Mouse (Mus musculus) megakaryocyte, adult 5-6 weeks (primary cell): ENCODE data around the gene A630076J17Rik. TPM values are rescaled to one million over a fixed set of nuclear protein-coding genes. Genes with fewer than 3 reads are reported as not detected.

Experiments
- ATAC-seq: 2 replicates; pipeline ENCODE4 v1.8.0; 2016; ENCODE audit warnings: mild to moderate bottlenecking, inconsistent platforms; ENCODE audit not compliant: poor library complexity, severe bottlenecking
- total RNA-seq, 2 experiments: library from RNA; stranded (forward) in 1 of 2; stranded (reverse) in 1 of 2; fragments of 153-499, 151-499 nt in 1 of 2; fragments of 221-1000, 200-1000 nt in 1 of 2; gene quantifications; 2 replicates each; pipeline versions ENCODE4 v1.2.3 to v1.2.4; 2015 to 2017

The A630076J17Rik gene
- total RNA-seq, 2 experiments from 2014 or later, result not detected

- no peak for ATAC-seq
Observed at GRCm38 (mm10) chr3:107229221-107229620, 1.2 kb upstream of the A630076J17Rik start.

GRCm38 (mm10) chr3:107229822-107230221, 592 bp upstream of the A630076J17Rik start:
- ATAC-seq, result no peak

GRCm38 (mm10) chr3:107231202-107231601, 788 bp downstream of the A630076J17Rik start:
- no peak for ATAC-seq

- ATAC-seq, result peak; percentile 84
Observed at GRCm38 (mm10) chr3:107233351-107233813, 3.0 kb downstream of the A630076J17Rik start.

- ATAC-seq, result no peak
Observed at GRCm38 (mm10) chr3:107233945-107234344, 3.5 kb downstream of the A630076J17Rik start.

- no peak for ATAC-seq
Observed at GRCm38 (mm10) chr3:107238051-107238450, 7.6 kb downstream of the A630076J17Rik start.

- ATAC-seq, result no peak
Observed at GRCm38 (mm10) chr3:107238471-107238980, 8.1 kb downstream of the A630076J17Rik start.

- no peak for ATAC-seq
Observed at GRCm38 (mm10) chr3:107239607-107240006, 9.2 kb downstream of the A630076J17Rik start, which contains the start of gene Prok1. Gene Prok1 (minus strand): TSS chr3:107239707.

GRCm38 (mm10) chr3:107241389-107242094, 11.1 kb downstream of the A630076J17Rik start:
- ATAC-seq, result no peak

GRCm38 (mm10) chr3:107246876-107247275, 16.5 kb downstream of the A630076J17Rik start:
- ATAC-seq, result no peak

- no peak for ATAC-seq
Observed at GRCm38 (mm10) chr3:107249042-107249441, 18.6 kb downstream of the A630076J17Rik start.

GRCm38 (mm10) chr3:107250320-107250719, 19.9 kb downstream of the A630076J17Rik start:
- ATAC-seq, result no peak

GRCm38 (mm10) chr3:107252035-107252434, 21.6 kb downstream of the A630076J17Rik start:
- ATAC-seq, result no peak

GRCm38 (mm10) chr3:107253925-107254324, 23.5 kb downstream of the A630076J17Rik start:
- no peak for ATAC-seq

GRCm38 (mm10) chr3:107255992-107256391, 25.6 kb downstream of the A630076J17Rik start:
- ATAC-seq, result no peak

GRCm38 (mm10) chr3:107256724-107257123, 26.3 kb downstream of the A630076J17Rik start:
- ATAC-seq, result no peak

GRCm38 (mm10) chr3:107257924-107258323, 27.5 kb downstream of the A630076J17Rik start:
- ATAC-seq, result no peak

- no peak for ATAC-seq
Observed at GRCm38 (mm10) chr3:107260956-107261850, 30.8 kb downstream of the A630076J17Rik start.

GRCm38 (mm10) chr3:107261851-107262165, 31.4 kb downstream of the A630076J17Rik start:
- ATAC-seq, result no peak

- no peak for ATAC-seq
Observed at GRCm38 (mm10) chr3:107266814-107267345, 36.5 kb downstream of the A630076J17Rik start.

- ATAC-seq, result no peak
Observed at GRCm38 (mm10) chr3:107272433-107272832, 42.0 kb downstream of the A630076J17Rik start.
